Mouse (Mus musculus): ENCODE measurements around the gene 4930544G11Rik. TPM values are rescaled to one million over a fixed set of nuclear protein-coding genes. Genes with fewer than 3 reads are reported as not detected.

The 4930544G11Rik gene
- not detected in 2 replicates for polyA plus RNA-seq (2015; fragmentation: Nextera tagmentation; extraction: Ambion mirVana)

- 94% methylated on average over 10 of the region's 10 CpGs for WGBS
- H3K9ac ChIP-seq (ENCODE audit: low read length): no peak within 1 kb of the TSS
- ATAC-seq (replicated peaks; ENCODE audit: extremely low read depth, insufficient read depth, low FRiP score): no peak
- no peaks in the 10 kb centered on the region for H3K36me3 ChIP-seq (ENCODE audit: control insufficient read depth, insufficient read depth)
- H3K9me3 ChIP-seq (replicated peaks; ENCODE audit: control insufficient read depth, low read length): no peaks in the 10 kb centered on the region
- no peak within 1 kb of the TSS for H3K27ac ChIP-seq (ENCODE audit: low read length)
- H3K27me3 ChIP-seq (ENCODE audit: control insufficient read depth, insufficient read depth, low read length): no peaks in the 10 kb centered on the region
- no peak within 1 kb of the TSS for H3K4me2 ChIP-seq (ENCODE audit: low read depth, low read length)
- H3K4me1 ChIP-seq (ENCODE audit: control insufficient read depth, insufficient read depth, low read length): no peaks in the 10 kb centered on the region
- no peak within 1 kb of the TSS for H3K4me3 ChIP-seq (ENCODE audit: low read length)
These were observed at the start of gene 4930544G11Rik for GRCm38 (mm10) chr6:65952309-65952708. Gene 4930544G11Rik, plus strand, starts transcription at chr6:65952609.

DNA sequence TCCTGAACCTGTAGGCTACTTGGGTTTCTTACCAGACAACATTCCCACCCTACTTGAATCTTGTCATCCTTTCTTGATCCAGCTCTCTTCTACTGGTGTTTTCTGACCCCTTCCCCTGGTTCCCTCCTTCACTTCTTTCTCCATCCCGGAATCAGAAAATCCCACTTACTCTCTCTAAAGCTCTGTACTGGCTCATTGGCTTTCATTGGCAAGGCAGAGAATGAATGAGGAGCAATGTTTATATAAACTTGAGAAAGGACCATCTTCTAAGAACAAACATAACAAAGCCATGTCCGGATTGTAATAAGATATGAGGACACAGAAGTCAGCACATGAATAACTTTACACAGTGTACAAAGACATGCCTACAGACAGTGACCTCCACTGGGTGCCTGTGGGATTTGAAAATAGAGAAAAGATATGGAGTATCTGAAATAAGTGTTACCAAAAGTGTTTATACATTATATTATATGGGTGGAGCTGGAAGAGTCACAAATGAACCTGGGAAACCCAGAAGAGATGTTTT is 45.7 kb upstream of the 4930544G11Rik start:
- Histone ChIP-seq H3K27me3 (ENCODE audit: control insufficient read depth, insufficient read depth, low read length) (no peaks in the 10 kb centered on the region), H3K4me3 (ENCODE audit: low read length) (no peak overlapping the region), H3K4me1 (ENCODE audit: control insufficient read depth, insufficient read depth, low read length) (no peaks in the 10 kb centered on the region), H3K9ac (ENCODE audit: low read length) (no peak overlapping the region), H3K9me3 (replicated peaks; ENCODE audit: control insufficient read depth, low read length) (no peaks in the 10 kb centered on the region), H3K27ac (ENCODE audit: low read length) (no peak overlapping the region), H3K4me2 (ENCODE audit: low read depth, low read length) (no peak overlapping the region), H3K36me3 (ENCODE audit: control insufficient read depth, insufficient read depth) (peaks cover 10% of the 10 kb centered on the region)
- WGBS: 76% methylated on average over 2 of the region's 2 CpGs
- ATAC-seq (replicated peaks; ENCODE audit: extremely low read depth, insufficient read depth, low FRiP score): no peak

- Histone ChIP-seq H3K36me3 (ENCODE audit: control insufficient read depth, insufficient read depth) (no peaks in the 10 kb centered on the region; the same call in 1 of the 2 replicates), H3K9ac (ENCODE audit: low read length) (no peak overlapping the region), H3K27me3 (ENCODE audit: control insufficient read depth, insufficient read depth, low read length) (no peaks in the 10 kb centered on the region), H3K4me1 (ENCODE audit: control insufficient read depth, insufficient read depth, low read length) (no peaks in the 10 kb centered on the region), H3K27ac (ENCODE audit: low read length) (no peak overlapping the region), H3K9me3 (replicated peaks; ENCODE audit: control insufficient read depth, low read length) (no peaks in the 10 kb centered on the region), H3K4me3 (ENCODE audit: low read length) (no peak overlapping the region), H3K4me2 (ENCODE audit: low read depth, low read length) (no peak overlapping the region)
- no peak for ATAC-seq (replicated peaks; ENCODE audit: extremely low read depth, insufficient read depth, low FRiP score)
- 78% methylated on average over 5 of the region's 5 CpGs for WGBS
These were observed 37.0 kb upstream of the 4930544G11Rik start for GRCm38 (mm10) chr6:65915421-65915820.

DNA sequence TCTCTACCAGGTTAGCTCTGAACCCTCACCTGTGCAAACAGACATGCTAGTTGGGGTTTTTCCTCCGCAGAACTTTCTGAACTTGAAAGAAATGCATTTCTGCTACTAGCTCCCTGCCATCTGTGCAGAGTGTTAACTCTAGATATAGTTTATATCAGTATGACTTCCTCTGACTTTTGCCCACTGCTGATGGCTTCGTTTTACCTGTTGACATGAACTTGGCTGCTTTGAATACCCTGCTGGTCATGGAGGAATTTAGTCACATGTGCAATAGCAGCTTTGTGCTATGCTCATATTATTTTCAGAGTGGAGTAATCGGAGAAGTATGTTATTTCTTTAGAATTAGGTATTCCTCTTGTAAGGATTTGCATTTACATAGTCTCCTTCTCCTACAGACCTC is 30.7 kb upstream of the 4930544G11Rik start:
- H3K4me3 ChIP-seq (ENCODE audit: low read length): no peak overlapping the region
- H3K27ac ChIP-seq (ENCODE audit: low read length): peak overlapping the region; percentile 24; the same call in 1 of the 2 replicates
- 30% methylated on average over 3 of the region's 3 CpGs for WGBS
- H3K4me2 ChIP-seq (ENCODE audit: low read depth, low read length): 0 out of 2 replicates have a peak overlapping the region, but pooled peaks have one; percentile 8
- no peak overlapping the region for H3K9ac ChIP-seq (ENCODE audit: low read length)
- H3K9me3 ChIP-seq (replicated peaks; ENCODE audit: control insufficient read depth, low read length): no peaks in the 10 kb centered on the region
- no peaks in the 10 kb centered on the region for H3K27me3 ChIP-seq (ENCODE audit: control insufficient read depth, insufficient read depth, low read length)
- H3K36me3 ChIP-seq (ENCODE audit: control insufficient read depth, insufficient read depth): no peaks in the 10 kb centered on the region
- H3K4me1 ChIP-seq (ENCODE audit: control insufficient read depth, insufficient read depth, low read length): peaks cover 9% of the 10 kb centered on the region
- ATAC-seq (replicated peaks; ENCODE audit: extremely low read depth, insufficient read depth, low FRiP score): peak; percentile 70

GRCm38 (mm10) chr6:65923501-65924084 is 28.8 kb upstream of the 4930544G11Rik start:
- Histone ChIP-seq H3K4me3 (ENCODE audit: low read length) (no peak overlapping the region), H3K27ac (ENCODE audit: low read length) (no peak overlapping the region), H3K4me2 (ENCODE audit: low read depth, low read length) (no peak overlapping the region), H3K27me3 (ENCODE audit: control insufficient read depth, insufficient read depth, low read length) (no peaks in the 10 kb centered on the region), H3K9ac (ENCODE audit: low read length) (no peak overlapping the region), H3K4me1 (ENCODE audit: control insufficient read depth, insufficient read depth, low read length) (peaks cover 9% of the 10 kb centered on the region), H3K36me3 (ENCODE audit: control insufficient read depth, insufficient read depth) (no peaks in the 10 kb centered on the region; the same call in 1 of the 2 replicates), H3K9me3 (replicated peaks; ENCODE audit: control insufficient read depth, low read length) (no peaks in the 10 kb centered on the region)
- 88% methylated on average over 4 of the region's 4 CpGs for WGBS
- ATAC-seq (replicated peaks; ENCODE audit: extremely low read depth, insufficient read depth, low FRiP score): no peak

DNA sequence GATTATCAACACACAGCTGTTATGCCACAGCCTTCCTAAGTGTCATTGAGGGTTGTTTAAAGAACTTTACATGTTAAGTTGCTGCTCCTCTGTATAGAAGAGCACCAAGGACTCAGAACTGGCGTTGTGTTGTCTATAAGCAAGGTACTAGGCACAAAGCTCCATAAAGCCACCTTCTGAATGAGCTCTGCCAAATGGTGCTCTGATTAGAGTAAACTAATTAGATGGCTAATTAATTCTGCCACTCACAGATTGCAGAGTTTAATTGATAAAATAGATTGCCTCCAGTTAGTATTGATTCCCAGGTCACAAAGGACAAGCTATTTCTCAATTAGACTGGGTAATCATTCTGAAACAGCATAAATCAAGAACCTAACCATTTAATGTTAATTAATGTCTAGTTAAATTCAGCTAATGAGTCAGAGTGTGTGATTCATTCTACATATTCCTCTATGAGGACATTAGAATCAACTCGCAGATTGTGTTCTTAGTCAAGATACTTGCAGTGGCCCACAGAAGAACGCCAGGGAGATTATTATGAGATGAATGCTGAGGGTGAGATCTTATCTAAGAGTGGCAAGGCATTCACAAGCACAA is 26.6 kb upstream of the 4930544G11Rik start:
- H3K27ac ChIP-seq (ENCODE audit: low read length): no peak overlapping the region
- H3K4me2 ChIP-seq (ENCODE audit: low read depth, low read length): no peak overlapping the region
- no peak overlapping the region for H3K9ac ChIP-seq (ENCODE audit: low read length)
- H3K27me3 ChIP-seq (ENCODE audit: control insufficient read depth, insufficient read depth, low read length): no peaks in the 10 kb centered on the region
- H3K36me3 ChIP-seq (ENCODE audit: control insufficient read depth, insufficient read depth): peaks cover 5% of the 10 kb centered on the region; the same call in 1 of the 2 replicates
- no peak overlapping the region for H3K4me3 ChIP-seq (ENCODE audit: low read length)
- no peak for ATAC-seq (replicated peaks; ENCODE audit: extremely low read depth, insufficient read depth, low FRiP score)
- H3K4me1 ChIP-seq (ENCODE audit: control insufficient read depth, insufficient read depth, low read length): peaks cover 9% of the 10 kb centered on the region
- WGBS: 74% methylated on average over 3 of the region's 3 CpGs
- no peaks in the 10 kb centered on the region for H3K9me3 ChIP-seq (replicated peaks; ENCODE audit: control insufficient read depth, low read length)

DNA sequence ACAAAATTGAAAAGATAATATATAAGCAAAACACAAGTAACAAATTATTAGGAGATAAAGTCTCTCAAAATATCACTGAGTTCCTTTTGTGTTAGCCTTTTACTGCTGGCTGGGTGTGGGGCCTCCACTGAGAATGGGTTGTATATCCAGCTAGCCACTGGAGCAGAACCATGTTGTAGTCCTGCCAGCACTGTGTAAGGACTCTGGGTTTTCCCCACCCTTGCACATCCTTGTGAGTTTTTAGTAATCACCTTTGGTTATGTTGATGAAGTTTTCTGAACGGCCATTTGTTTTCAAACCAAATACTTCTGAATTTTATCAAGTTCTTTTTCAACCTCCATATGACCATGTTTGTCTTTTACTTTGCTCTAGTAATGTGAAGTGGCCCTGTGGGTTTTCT is 21.9 kb upstream of the 4930544G11Rik start:
- ATAC-seq (replicated peaks; ENCODE audit: extremely low read depth, insufficient read depth, low FRiP score): no peak
- no peak overlapping the region for H3K4me3 ChIP-seq (ENCODE audit: low read length)
- peaks cover 11% of the 10 kb centered on the region for H3K36me3 ChIP-seq (ENCODE audit: control insufficient read depth, insufficient read depth)
- H3K27ac ChIP-seq (ENCODE audit: low read length): no peak overlapping the region
- H3K9me3 ChIP-seq (replicated peaks; ENCODE audit: control insufficient read depth, low read length): no peaks in the 10 kb centered on the region
- no peak overlapping the region for H3K9ac ChIP-seq (ENCODE audit: low read length)
- no peak overlapping the region for H3K4me2 ChIP-seq (ENCODE audit: low read depth, low read length)
- no peaks in the 10 kb centered on the region for H3K27me3 ChIP-seq (ENCODE audit: control insufficient read depth, insufficient read depth, low read length)
- no peaks in the 10 kb centered on the region for H3K4me1 ChIP-seq (ENCODE audit: control insufficient read depth, insufficient read depth, low read length)
- 81% methylated on average over 1 of the region's 1 CpGs for WGBS

GRCm38 (mm10) chr6:65932776-65933175 is 19.6 kb upstream of the 4930544G11Rik start:
- no peak for ATAC-seq (replicated peaks; ENCODE audit: extremely low read depth, insufficient read depth, low FRiP score)
- no peak overlapping the region for H3K4me3 ChIP-seq (ENCODE audit: low read length)

DNA sequence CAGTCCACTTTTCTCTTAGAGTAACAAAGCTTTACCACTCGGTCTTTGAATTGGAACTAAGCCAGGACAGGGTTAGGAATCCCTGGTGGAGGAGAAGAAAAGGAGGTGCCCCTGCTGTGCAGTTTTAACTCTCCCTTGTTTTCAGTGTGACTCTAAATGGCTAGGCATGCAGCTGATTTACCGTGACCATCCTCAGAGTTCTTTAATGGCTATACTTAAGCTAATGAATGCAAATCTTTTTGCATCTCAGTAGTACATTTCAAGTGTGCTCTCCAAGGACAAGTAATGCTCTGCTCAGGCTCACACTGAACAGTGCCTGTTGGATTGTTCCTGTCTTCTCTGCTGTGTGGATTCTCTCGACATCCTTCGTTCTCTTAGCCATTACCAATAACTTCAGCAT is 19.2 kb upstream of the 4930544G11Rik start:
- Histone ChIP-seq H3K9ac (ENCODE audit: low read length) (no peak overlapping the region), H3K27ac (ENCODE audit: low read length) (no peak overlapping the region), H3K9me3 (replicated peaks; ENCODE audit: control insufficient read depth, low read length) (no peaks in the 10 kb centered on the region), H3K4me1 (ENCODE audit: control insufficient read depth, insufficient read depth, low read length) (no peaks in the 10 kb centered on the region), H3K4me2 (ENCODE audit: low read depth, low read length) (no peak overlapping the region), H3K27me3 (ENCODE audit: control insufficient read depth, insufficient read depth, low read length) (no peaks in the 10 kb centered on the region), H3K36me3 (ENCODE audit: control insufficient read depth, insufficient read depth) (peaks cover 15% of the 10 kb centered on the region), H3K4me3 (ENCODE audit: low read length) (no peak overlapping the region)
- ATAC-seq (replicated peaks; ENCODE audit: extremely low read depth, insufficient read depth, low FRiP score): no peak
- WGBS: 60% methylated on average over 4 of the region's 4 CpGs

More at GRCm38 (mm10) chr6:65932776-65933175, 19.6 kb upstream of the 4930544G11Rik start:
- Histone ChIP-seq H3K36me3 (ENCODE audit: control insufficient read depth, insufficient read depth) (peaks cover 15% of the 10 kb centered on the region), H3K9ac (ENCODE audit: low read length) (no peak overlapping the region), H3K4me2 (ENCODE audit: low read depth, low read length) (no peak overlapping the region), H3K27ac (ENCODE audit: low read length) (no peak overlapping the region), H3K9me3 (replicated peaks; ENCODE audit: control insufficient read depth, low read length) (no peaks in the 10 kb centered on the region), H3K27me3 (ENCODE audit: control insufficient read depth, insufficient read depth, low read length) (no peaks in the 10 kb centered on the region), H3K4me1 (ENCODE audit: control insufficient read depth, insufficient read depth, low read length) (no peaks in the 10 kb centered on the region)
- 72% methylated on average over 1 of the region's 1 CpGs for WGBS

All from heart, embryonic 16.5 days (tissue).